Mouse (Mus musculus): ENCODE measurements at regions not wholly inside any gene's neighbourhood (a gene's known extent, or its start where the extent isn't known, plus 50 kb on each side); places are given as distances from the start of the nearest gene placed in this dataset.

GRCm38 (mm10) chr3:147868281-147868680 lies 1016.1 kb downstream of the Ttll7 start:
- DNase-seq (ENCODE audit: low spot score in 2 of 2) = no peak

- no peak for DNase-seq (ENCODE audit: low spot score in 2 of 2)
These were observed 1001.2 kb downstream of the Ttll7 start for GRCm38 (mm10) chr3:147853346-147853745.

GRCm38 (mm10) chr3:147852830-147853229 lies 1000.7 kb downstream of the Ttll7 start:
- DNase-seq (ENCODE audit: low spot score in 2 of 2) = no peak

- no peak for DNase-seq (ENCODE audit: low spot score in 2 of 2)
These were observed 989.2 kb downstream of the Ttll7 start for GRCm38 (mm10) chr3:147841357-147841756.

- DNase-seq (ENCODE audit: low spot score in 2 of 2) = no peak
These were observed 986.6 kb downstream of the Ttll7 start for GRCm38 (mm10) chr3:147838816-147839215.

- DNase-seq (ENCODE audit: low spot score in 2 of 2) = no peak
These were observed 983.5 kb downstream of the Ttll7 start for GRCm38 (mm10) chr3:147835716-147836115.

- DNase-seq (ENCODE audit: low spot score in 2 of 2) = no peak
These were observed 973.2 kb downstream of the Ttll7 start for GRCm38 (mm10) chr3:147825337-147825736.

GRCm38 (mm10) chr3:147824451-147824850 lies 972.3 kb downstream of the Ttll7 start:
- DNase-seq (ENCODE audit: low spot score in 2 of 2) = no peak

GRCm38 (mm10) chr3:147814080-147814650 lies 962.0 kb downstream of the Ttll7 start:
- no peak for DNase-seq (ENCODE audit: low spot score in 2 of 2)

GRCm38 (mm10) chr3:147802546-147802945 lies 950.4 kb downstream of the Ttll7 start:
- no peak for DNase-seq (ENCODE audit: low spot score in 2 of 2)

GRCm38 (mm10) chr3:147796524-147796923 lies 944.4 kb downstream of the Ttll7 start:
- no peak for DNase-seq (ENCODE audit: low spot score in 2 of 2)

GRCm38 (mm10) chr3:147795116-147795515 lies 942.9 kb downstream of the Ttll7 start:
- no peak for DNase-seq (ENCODE audit: low spot score in 2 of 2)

- no peak for DNase-seq (ENCODE audit: low spot score in 2 of 2)
These were observed 934.4 kb downstream of the Ttll7 start for GRCm38 (mm10) chr3:147786555-147786954.

GRCm38 (mm10) chr3:147750842-147751191 lies 898.6 kb downstream of the Ttll7 start:
- no peak for DNase-seq (ENCODE audit: low spot score in 2 of 2)

- no peak for DNase-seq (ENCODE audit: low spot score in 2 of 2)
These were observed 898.0 kb downstream of the Ttll7 start for GRCm38 (mm10) chr3:147749939-147750841.

- peak; percentile 12 to 21 for DNase-seq (ENCODE audit: low spot score in 2 of 2)
These were observed 897.3 kb downstream of the Ttll7 start for GRCm38 (mm10) chr3:147749442-147749841.

- no peak for DNase-seq (ENCODE audit: low spot score in 2 of 2)
These were observed 884.7 kb downstream of the Ttll7 start for GRCm38 (mm10) chr3:147736673-147737439.

GRCm38 (mm10) chr3:147716391-147716790 lies 864.2 kb downstream of the Ttll7 start:
- no peak for DNase-seq (ENCODE audit: low spot score in 2 of 2)

- DNase-seq (ENCODE audit: low spot score in 2 of 2) = no peak
These were observed 855.2 kb downstream of the Ttll7 start for GRCm38 (mm10) chr3:147707401-147707801.

GRCm38 (mm10) chr3:147683730-147684129 lies 831.6 kb downstream of the Ttll7 start:
- no peak for DNase-seq (ENCODE audit: low spot score in 2 of 2)

- DNase-seq (ENCODE audit: low spot score in 2 of 2) = no peak
These were observed 828.1 kb downstream of the Ttll7 start for GRCm38 (mm10) chr3:147680299-147680698.

- DNase-seq (ENCODE audit: low spot score in 2 of 2) = no peak
These were observed 810.4 kb downstream of the Ttll7 start for GRCm38 (mm10) chr3:147662572-147662971.
